Mouse (Mus musculus) hindbrain, embryonic 16.5 days (tissue): ENCODE measurements at regions not wholly inside any gene's neighbourhood (a gene's known extent, or its start where the extent isn't known, plus 50 kb on each side); places are given as distances from the start of the nearest gene placed in this dataset.

Experiments used
- ATAC-seq: fragments of 200-750 bp; cut with Nextera tagmentation; 2 replicates; pipeline ENCODE4 v1.8.0; 2017; ENCODE audit warnings: moderate TSS enrichment, moderate library complexity
- H3K27ac ChIP-seq: fragments of 300-500 bp; sonication (generic); 2 replicates; pipeline ENCODE4 v1.5.1; 2014; ENCODE audit warnings: low read depth, mild to moderate bottlenecking, control low read depth, low read length, moderate library complexity
- H3K27me3 ChIP-seq: fragments of 300-500 bp; sonication (generic); replicated peaks from 2 replicates; pipeline ENCODE4 v1.6.1; 2014; ENCODE audit warnings: low read length; ENCODE audit not compliant: control insufficient read depth, insufficient read depth
- H3K36me3 ChIP-seq: fragments of 300-500 bp; sonication (generic); 2 replicates; pipeline ENCODE4 v1.6.1; 2014; ENCODE audit warnings: mild to moderate bottlenecking, low read length, moderate library complexity, mixed read lengths; ENCODE audit not compliant: control insufficient read depth, insufficient read depth
- H3K4me1 ChIP-seq: fragments of 300-500 bp; sonication (generic); 2 replicates; pipeline ENCODE4 v1.6.1; 2014; ENCODE audit warnings: low read depth, low read length; ENCODE audit not compliant: control insufficient read depth, insufficient read depth
- H3K4me2 ChIP-seq: fragments of 300-500 bp; sonication (generic); 2 replicates; pipeline ENCODE4 v1.6.1; 2014; ENCODE audit warnings: mild to moderate bottlenecking, low read length, control low read depth, moderate library complexity
- H3K4me3 ChIP-seq: fragments of 300-500 bp; sonication (generic); 2 replicates; pipeline ENCODE4 v1.5.1; 2014; ENCODE audit warnings: mild to moderate bottlenecking, low read length, control low read depth, moderate library complexity
- H3K9ac ChIP-seq: fragments of 300-500 bp; sonication (generic); 2 replicates; pipeline ENCODE4 v1.6.1; 2014; ENCODE audit warnings: low read depth, mild to moderate bottlenecking, control low read depth, low read length, moderate library complexity
- H3K9me3 ChIP-seq: fragments of 300-500 bp; sonication (generic); 2 replicates; pipeline ENCODE4 v1.6.1; 2014; ENCODE audit warnings: mild to moderate bottlenecking, low read length, moderate library complexity; ENCODE audit not compliant: control insufficient read depth
- WGBS: fragments of 180-500 bp; shearing (Covaris S2); extraction: QIAGEN DNeasy Blood & Tissue Kit; methylation state at CpG from one replicate; pipeline ENCODE4 v1.1.7; 2014; 5-methylcytosine and 5-hydroxymethylcytosine counted together

- no peak for ATAC-seq
- Histone ChIP-seq H3K9me3 (no peaks in the 10 kb centered on the region), H3K9ac (no peak overlapping the region), H3K4me3 (no peak overlapping the region), H3K36me3 (no peaks in the 10 kb centered on the region), H3K4me2 (no peak overlapping the region), H3K27ac (no peak overlapping the region), H3K4me1 (peaks cover 6% of the 10 kb centered on the region), H3K27me3 (no peaks in the 10 kb centered on the region)
- 12% methylated on average over 2 of the region's 2 CpGs for WGBS
Measured at GRCm38 (mm10) chr2:178542032-178542431, 111.7 kb downstream of the Cdh26 start.

- Histone ChIP-seq H3K27me3 (no peaks in the 10 kb centered on the region), H3K4me3 (no peak overlapping the region), H3K9me3 (no peaks in the 10 kb centered on the region), H3K4me2 (no peak overlapping the region), H3K27ac (no peak overlapping the region), H3K9ac (no peak overlapping the region), H3K4me1 (peaks cover 6% of the 10 kb centered on the region), H3K36me3 (no peaks in the 10 kb centered on the region)
- 80% methylated on average over 1 of the region's 1 CpGs for WGBS
- ATAC-seq = no peak
Measured at GRCm38 (mm10) chr2:178544411-178544810, 114.1 kb downstream of the Cdh26 start.

DNA sequence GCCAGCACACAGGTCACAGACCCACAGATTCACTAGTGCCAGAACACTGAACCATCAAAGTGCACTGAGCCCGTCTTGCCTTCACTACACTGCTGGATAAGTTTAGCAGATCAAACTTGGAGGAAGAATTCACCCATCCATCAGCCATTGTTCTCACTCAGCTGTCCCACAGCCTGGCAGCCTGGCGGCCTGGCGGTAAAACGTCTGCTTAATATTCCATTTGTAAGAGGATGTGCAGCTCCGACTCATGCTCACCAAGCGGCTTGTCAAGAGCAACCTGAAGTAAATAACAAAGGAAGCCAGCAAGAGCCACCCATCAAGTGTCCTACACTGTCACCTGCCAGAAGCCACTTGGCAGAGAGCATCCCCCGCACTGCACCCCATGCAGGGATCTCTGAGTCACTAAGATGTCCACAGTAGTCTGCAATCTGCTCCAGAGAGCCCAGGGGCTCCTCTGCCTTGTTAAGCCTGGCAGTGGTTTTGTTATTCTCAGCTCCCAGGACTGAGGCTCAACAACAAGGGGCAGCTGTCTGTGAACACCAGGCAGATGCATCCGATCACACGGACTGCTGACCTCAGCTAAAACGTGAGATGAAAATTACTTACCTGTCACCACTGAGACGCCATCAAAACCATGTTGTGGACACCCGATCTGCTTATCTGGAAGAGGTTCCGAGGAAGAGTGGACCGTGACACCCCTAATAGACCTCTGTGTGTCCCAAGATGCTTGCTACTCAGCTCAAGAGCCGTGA is 115.4 kb downstream of the Cdh26 start:
- 48% methylated on average over 15 of the region's 15 CpGs for whole genome bisulfite sequencing
- no peak for ATAC-seq
- Histone ChIP-seq H3K4me1 (peaks cover 6% of the 10 kb centered on the region), H3K27ac (no peak overlapping the region), H3K9ac (no peak overlapping the region), H3K4me2 (no peak overlapping the region), H3K27me3 (no peaks in the 10 kb centered on the region), H3K4me3 (no peak overlapping the region), H3K36me3 (no peaks in the 10 kb centered on the region), H3K9me3 (no peaks in the 10 kb centered on the region)

DNA sequence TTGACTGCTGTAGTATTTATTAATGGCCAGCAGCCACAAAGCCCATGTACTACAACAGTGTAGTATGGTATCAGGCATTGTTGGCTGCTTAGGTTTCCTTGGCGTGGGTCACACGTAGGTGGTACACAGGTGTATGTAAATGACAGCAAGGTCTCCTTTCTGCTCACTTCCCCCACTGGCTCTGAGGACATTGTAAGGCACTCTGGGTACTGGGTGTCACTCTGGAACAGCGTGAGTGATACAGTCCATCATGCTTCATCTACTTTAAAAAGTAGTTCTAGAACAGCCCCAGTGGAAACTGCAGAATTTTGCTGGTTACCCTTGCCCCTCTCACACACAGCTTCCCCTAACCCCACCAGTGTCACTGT is 116.0 kb downstream of the Cdh26 start:
- ATAC-seq = no peak
- WGBS = 91% methylated on average over 3 of the region's 3 CpGs
- Histone ChIP-seq H3K9ac (no peak overlapping the region), H3K36me3 (no peaks in the 10 kb centered on the region), H3K4me1 (peaks cover 6% of the 10 kb centered on the region), H3K4me2 (no peak overlapping the region), H3K9me3 (no peaks in the 10 kb centered on the region), H3K27me3 (no peaks in the 10 kb centered on the region), H3K27ac (no peak overlapping the region), H3K4me3 (no peak overlapping the region)

DNA sequence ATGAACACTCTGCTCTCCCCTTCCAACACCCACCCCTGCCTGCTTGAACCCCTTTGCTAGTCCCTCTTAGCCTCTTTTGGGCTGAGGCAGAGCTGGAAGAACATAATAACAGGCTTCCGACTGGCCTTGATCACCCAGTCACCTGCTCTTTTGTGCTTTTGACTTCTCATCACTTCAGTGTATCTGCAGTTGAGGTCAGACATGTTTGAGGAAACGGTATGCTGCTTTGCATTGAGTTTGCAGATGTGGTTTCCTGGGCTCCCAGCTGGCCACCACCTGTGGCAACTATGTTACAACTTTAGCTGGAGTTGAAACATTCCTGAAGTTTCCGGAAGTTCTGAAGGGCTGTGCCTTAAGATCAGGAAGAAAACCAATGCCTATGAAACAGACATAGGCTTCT is 116.6 kb downstream of the Cdh26 start:
- no peak overlapping the region for H3K4me2 ChIP-seq
- no peaks in the 10 kb centered on the region for H3K36me3 ChIP-seq
- no peak for ATAC-seq
- peaks cover 6% of the 10 kb centered on the region for H3K4me1 ChIP-seq
- 75% methylated on average over 3 of the region's 3 CpGs for WGBS
- no peak overlapping the region for H3K4me3 ChIP-seq
- no peak overlapping the region for H3K9ac ChIP-seq
- H3K27ac ChIP-seq = no peak overlapping the region
- H3K9me3 ChIP-seq = no peaks in the 10 kb centered on the region
- no peaks in the 10 kb centered on the region for H3K27me3 ChIP-seq

DNA sequence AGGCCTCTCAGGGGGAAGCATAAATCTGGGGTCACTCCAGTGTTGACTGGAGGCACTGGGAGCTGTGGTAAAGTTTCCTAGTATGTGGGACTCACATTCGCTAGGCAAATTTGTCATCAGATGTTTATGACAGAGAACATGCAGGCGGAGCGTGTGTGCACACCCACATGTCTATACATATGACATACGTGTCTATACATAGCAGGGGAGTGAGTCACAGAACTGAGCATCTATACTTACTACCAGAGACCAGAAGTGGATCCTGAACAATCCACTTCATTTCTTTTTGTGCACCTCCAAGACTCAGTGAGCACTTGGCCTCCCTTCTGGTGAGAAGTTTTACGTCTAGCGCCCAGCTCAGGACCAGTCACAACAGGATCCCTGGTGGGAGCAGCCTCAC is 118.6 kb downstream of the Cdh26 start:
- no peak overlapping the region for H3K4me3 ChIP-seq
- no peaks in the 10 kb centered on the region for H3K36me3 ChIP-seq
- no peaks in the 10 kb centered on the region for H3K9me3 ChIP-seq
- ATAC-seq = no peak
- 93% methylated on average over 6 of the region's 6 CpGs for WGBS
- H3K4me1 ChIP-seq = peaks cover 6% of the 10 kb centered on the region
- H3K27me3 ChIP-seq = no peaks in the 10 kb centered on the region
- no peak overlapping the region for H3K9ac ChIP-seq
- no peak overlapping the region for H3K4me2 ChIP-seq
- no peak overlapping the region for H3K27ac ChIP-seq

DNA sequence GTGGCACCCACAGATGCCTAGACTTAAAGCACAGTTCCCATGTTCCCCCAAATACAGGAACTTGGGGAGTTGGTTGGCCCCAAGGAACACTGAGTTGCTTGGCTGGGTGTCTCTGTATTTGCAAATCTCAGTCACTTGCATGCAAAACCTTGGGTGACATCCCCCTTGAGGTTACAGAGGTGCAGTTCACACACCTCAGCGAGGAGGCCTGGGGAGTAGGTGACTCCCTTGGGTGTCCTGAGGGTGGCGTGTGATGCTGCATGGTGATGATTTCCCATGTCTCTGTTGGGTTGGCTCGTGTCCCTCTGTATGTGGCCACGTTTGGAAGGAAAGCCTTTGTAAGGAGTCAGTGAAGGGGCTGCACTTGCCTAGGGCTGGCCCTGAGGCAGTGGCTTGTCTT is 123.4 kb downstream of the Cdh26 start:
- no peak for ATAC-seq
- Histone ChIP-seq H3K4me1 (no peaks in the 10 kb centered on the region), H3K36me3 (no peaks in the 10 kb centered on the region), H3K4me3 (no peak overlapping the region), H3K27ac (no peak overlapping the region), H3K4me2 (no peak overlapping the region), H3K9ac (no peak overlapping the region), H3K27me3 (no peaks in the 10 kb centered on the region), H3K9me3 (no peaks in the 10 kb centered on the region)
- WGBS = 80% methylated on average over 4 of the region's 4 CpGs

GRCm38 (mm10) chr2:178555692-178556340 is 125.5 kb downstream of the Cdh26 start:
- H3K4me3 ChIP-seq = no peak overlapping the region
- no peak for ATAC-seq
- no peaks in the 10 kb centered on the region for H3K27me3 ChIP-seq
- H3K4me2 ChIP-seq = no peak overlapping the region
- 61% methylated on average over 3 of the region's 3 CpGs for WGBS
- no peak overlapping the region for H3K27ac ChIP-seq
- no peaks in the 10 kb centered on the region for H3K9me3 ChIP-seq
- no peaks in the 10 kb centered on the region for H3K4me1 ChIP-seq
- H3K36me3 ChIP-seq = no peaks in the 10 kb centered on the region
- H3K9ac ChIP-seq = no peak overlapping the region

- Histone ChIP-seq H3K36me3 (no peaks in the 10 kb centered on the region), H3K27ac (no peak overlapping the region), H3K9me3 (no peaks in the 10 kb centered on the region), H3K9ac (no peak overlapping the region), H3K27me3 (no peaks in the 10 kb centered on the region), H3K4me3 (no peak overlapping the region), H3K4me1 (no peaks in the 10 kb centered on the region), H3K4me2 (no peak overlapping the region)
- 54% methylated on average over 9 of the region's 9 CpGs for WGBS
- ATAC-seq = no peak
Measured at GRCm38 (mm10) chr2:178557934-178558333, 127.6 kb downstream of the Cdh26 start.
